Mouse (Mus musculus) kidney, postnatal 0 days (tissue): Measurements from ENCODE around the gene Snx11. TPM values are rescaled to one million over a fixed set of nuclear protein-coding genes. Genes with fewer than 3 reads are reported as not detected.

Experiments used
- ATAC-seq: fragments of 200-750 bp; cut with Nextera tagmentation; replicated peaks from 2 replicates; pipeline ENCODE4 v1.8.0; 2017; ENCODE audit warnings: low read depth, moderate number of reproducible peaks, moderate TSS enrichment, moderate library complexity; ENCODE audit not compliant: low FRiP score
- DNase-seq: peaks from one replicate; pipeline ENCODE4 v3.0.0-alpha.2; 2016; ENCODE audit warnings: low spot score
- H3K27ac ChIP-seq: fragments of 300-500 bp; sonication (generic); 2 replicates; pipeline ENCODE4 v1.5.1; 2014; ENCODE audit warnings: mild to moderate bottlenecking
- H3K27me3 ChIP-seq: fragments of 300-500 bp; sonication (generic); 2 replicates; pipeline ENCODE4 v1.6.1; 2014; ENCODE audit warnings: low read length, mixed read lengths; ENCODE audit not compliant: insufficient read depth
- H3K36me3 ChIP-seq: fragments of 300-500 bp; sonication (generic); 2 replicates; pipeline ENCODE4 v1.6.1; 2014; ENCODE audit warnings: low read length, mixed read lengths; ENCODE audit not compliant: insufficient read depth
- H3K4me1 ChIP-seq: fragments of 300-500 bp; sonication (generic); replicated peaks from 2 replicates; pipeline ENCODE4 v1.6.1; 2014; ENCODE audit warnings: antibody characterized with exemption, low read length, mixed read lengths; ENCODE audit not compliant: insufficient read depth
- H3K4me2 ChIP-seq: fragments of 300-500 bp; sonication (generic); 2 replicates; pipeline ENCODE4 v1.6.1; 2014; ENCODE audit warnings: mild to moderate bottlenecking, low read length, moderate library complexity, mixed read lengths
- H3K4me3 ChIP-seq: fragments of 300-500 bp; sonication (generic); replicated peaks from 2 replicates; pipeline ENCODE4 v1.5.1; 2014; ENCODE audit warnings: low read depth, low read length
- H3K9ac ChIP-seq: fragments of 300-500 bp; sonication (generic); 2 replicates; pipeline ENCODE4 v1.6.1; 2014; ENCODE audit warnings: low read depth, low read length
- H3K9me3 ChIP-seq: fragments of 300-500 bp; sonication (generic); replicated peaks from 2 replicates; pipeline ENCODE4 v1.6.1; 2016; ENCODE audit warnings: low read length, inconsistent platforms, mixed read lengths
- CTCF ChIP-seq: IDR thresholded peaks from 2 replicates; pipeline ENCODE4 v1.5.1; 2016; ENCODE audit warnings: antibody characterized with exemption, low read depth, mild to moderate bottlenecking, moderate library complexity
- WGBS: fragments of 180-500 bp; shearing (Covaris S2); extraction: QIAGEN DNeasy Blood & Tissue Kit; methylation state at CpG from one replicate; pipeline ENCODE4 v1.1.7; 2014; 5-methylcytosine and 5-hydroxymethylcytosine counted together
- polyA plus RNA-seq: library from polyadenylated mRNA; unstranded; fragments of >200 nt; fragmentation: Nextera tagmentation; extraction: Ambion mirVana; gene quantifications from 2 replicates; pipeline ENCODE4 v1.2.1, GENCODE M21; 2015

Gene Snx11
- 17.6 and 19.8 TPM in 2 replicates for polyA plus RNA-seq

DNA sequence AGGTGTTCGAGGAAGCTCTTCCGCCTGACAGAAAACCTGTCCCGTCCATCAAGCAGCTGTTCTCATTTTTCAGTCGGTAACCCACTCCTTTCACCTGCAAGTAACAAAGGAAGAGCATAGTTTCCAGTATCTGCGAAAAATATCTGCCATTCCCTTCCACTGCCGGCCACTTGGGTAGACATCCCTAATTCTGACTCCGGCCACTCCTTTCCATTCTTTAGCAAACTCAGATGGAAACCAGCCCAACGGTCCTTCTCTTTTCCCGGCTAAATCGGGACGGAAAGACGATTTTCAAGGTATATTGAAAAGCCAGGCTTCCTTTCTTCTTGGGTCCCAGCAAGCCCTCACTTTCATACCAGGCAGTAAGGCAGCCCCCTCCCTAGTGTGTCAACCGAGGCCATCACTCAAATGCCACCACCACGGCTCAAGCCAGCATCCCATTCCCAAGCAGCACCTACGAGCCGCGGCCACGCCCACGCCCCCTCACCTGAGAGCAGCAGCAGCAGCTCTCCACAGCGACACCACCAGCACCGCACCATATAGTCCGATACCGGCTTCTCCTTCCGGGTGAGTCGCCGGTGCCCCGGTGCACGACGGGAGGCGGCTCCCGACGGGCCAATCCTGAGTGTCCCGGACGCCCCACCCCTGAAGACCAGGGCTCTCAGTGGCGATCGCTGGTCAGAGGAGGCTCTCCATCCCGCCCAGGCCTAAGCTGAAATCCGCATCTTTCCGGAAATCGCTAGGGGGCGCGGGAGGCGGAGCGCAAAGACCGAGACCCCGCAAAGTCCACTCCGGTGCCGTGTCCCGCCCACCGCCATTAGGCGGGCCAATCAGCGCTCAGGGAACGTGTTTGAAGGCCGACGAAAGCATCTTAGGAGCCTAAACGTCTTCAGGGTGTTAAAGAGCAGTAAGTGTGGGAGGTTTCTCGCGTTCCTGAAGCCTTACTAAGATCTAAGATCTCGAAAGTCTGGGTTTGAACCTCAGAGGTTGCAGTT is at the start of gene Snx11:
Gene Snx11, minus strand, starts transcription at position 592 of the 995 bp plus-strand sequence.
- TF ChIP-seq CTCF, result peak; percentile 84
- no peaks in the 10 kb centered on the region for H3K9me3 ChIP-seq
- peak; percentile 100 for ATAC-seq
- DNase-seq, result peak; percentile 99
- no peaks in the 10 kb centered on the region for H3K27me3 ChIP-seq
- peaks cover 11% of the 10 kb centered on the region; the same call in 1 of the 2 replicates for H3K36me3 ChIP-seq
- peak within 1 kb of the TSS; percentile 75 for H3K27ac ChIP-seq
- peak within 1 kb of the TSS; percentile 64 for H3K4me3 ChIP-seq
- peak within 1 kb of the TSS; percentile 60 for H3K9ac ChIP-seq
- WGBS, result 1% methylated on average over 59 of the region's 59 CpGs
- peak within 1 kb of the TSS; percentile 90 for H3K4me2 ChIP-seq
- H3K4me1 ChIP-seq, result peaks cover 7% of the 10 kb centered on the region

DNA sequence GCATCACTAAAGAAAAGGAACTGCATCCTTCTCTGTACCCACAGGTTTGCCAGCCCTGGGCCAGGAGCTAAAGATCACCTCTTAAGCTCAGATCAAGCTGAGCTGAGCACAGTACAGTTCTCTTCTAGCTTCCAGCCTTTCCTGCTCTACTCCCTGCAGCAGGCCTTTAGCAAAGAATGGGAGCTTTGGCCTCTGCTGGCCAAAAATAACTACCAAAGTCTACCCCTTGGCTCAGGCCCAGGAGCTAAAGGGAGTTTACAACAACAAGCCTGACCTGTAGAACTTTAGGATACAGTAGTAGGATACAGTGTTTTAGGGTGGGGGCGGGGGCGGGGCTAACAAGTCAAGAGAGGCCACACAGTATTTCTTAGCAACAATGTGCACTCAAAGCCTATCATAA is 49.1 kb upstream of the Snx11 start:
- H3K9me3 ChIP-seq, result no peaks in the 10 kb centered on the region
- 68% methylated on average over 2 of the region's 2 CpGs for WGBS
- peak overlapping the region; percentile 44; the same call in 1 of the 2 replicates for H3K9ac ChIP-seq
- H3K4me1 ChIP-seq, result peaks cover 55% of the 10 kb centered on the region
- no peak for TF ChIP-seq CTCF
- peak overlapping the region; percentile 67; the same call in 1 of the 2 replicates for H3K4me3 ChIP-seq
- ATAC-seq, result no peak
- peaks cover 11% of the 10 kb centered on the region for H3K36me3 ChIP-seq
- peak overlapping the region; percentile 79 for H3K4me2 ChIP-seq
- peak; percentile 64 for DNase-seq
- H3K27ac ChIP-seq, result peak overlapping the region; percentile 75
- no peaks in the 10 kb centered on the region for H3K27me3 ChIP-seq

DNA sequence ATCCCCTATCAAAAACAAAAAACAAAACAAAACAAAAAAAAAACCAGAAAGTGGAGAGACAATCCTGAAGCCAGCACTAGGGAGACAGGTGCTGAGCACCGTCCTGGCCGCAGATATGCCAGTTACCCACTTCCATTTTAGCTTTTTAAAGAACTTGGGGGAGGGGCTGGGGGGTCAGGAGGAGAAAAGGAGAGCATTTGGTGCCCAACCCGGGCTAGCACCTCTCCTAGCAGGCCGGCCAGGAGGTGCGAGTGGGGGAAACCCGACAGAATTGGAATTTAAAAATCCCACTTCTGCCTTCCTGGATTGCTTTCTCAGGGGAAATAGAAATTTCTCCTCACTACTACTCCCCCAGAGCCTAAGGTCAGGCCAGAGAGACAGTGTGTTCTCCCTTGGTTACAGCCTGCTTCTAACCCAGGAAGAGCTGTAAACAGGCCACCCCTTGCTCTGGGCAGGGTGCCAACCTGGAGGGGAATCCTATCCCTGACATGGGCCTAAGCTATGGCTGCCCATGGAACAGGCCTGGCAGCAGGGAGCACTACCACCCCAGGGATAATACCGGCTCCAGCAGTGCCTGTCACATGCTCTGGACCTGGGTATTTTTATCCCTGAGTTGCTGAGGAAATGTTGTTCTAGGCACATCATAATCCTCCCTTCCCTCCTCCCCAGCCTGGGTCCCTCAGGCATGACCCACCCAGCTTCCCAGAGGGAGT is 47.6 kb upstream of the Snx11 start:
- Histone ChIP-seq H3K4me2 (peak overlapping the region; percentile 79), H3K27me3 (no peaks in the 10 kb centered on the region), H3K4me1 (peaks cover 51% of the 10 kb centered on the region), H3K4me3 (peak overlapping the region; percentile 6; the same call in 1 of the 2 replicates), H3K36me3 (peaks cover 26% of the 10 kb centered on the region), H3K9me3 (no peaks in the 10 kb centered on the region), H3K9ac (peak overlapping the region; percentile 44), H3K27ac (peak overlapping the region; percentile 75)
- DNase-seq, result peak; percentile 75
- WGBS, result 25% methylated on average over 7 of the region's 7 CpGs
- no peak for ATAC-seq
- TF ChIP-seq CTCF, result peak; percentile 34; the same call in 1 of the 2 replicates

DNA sequence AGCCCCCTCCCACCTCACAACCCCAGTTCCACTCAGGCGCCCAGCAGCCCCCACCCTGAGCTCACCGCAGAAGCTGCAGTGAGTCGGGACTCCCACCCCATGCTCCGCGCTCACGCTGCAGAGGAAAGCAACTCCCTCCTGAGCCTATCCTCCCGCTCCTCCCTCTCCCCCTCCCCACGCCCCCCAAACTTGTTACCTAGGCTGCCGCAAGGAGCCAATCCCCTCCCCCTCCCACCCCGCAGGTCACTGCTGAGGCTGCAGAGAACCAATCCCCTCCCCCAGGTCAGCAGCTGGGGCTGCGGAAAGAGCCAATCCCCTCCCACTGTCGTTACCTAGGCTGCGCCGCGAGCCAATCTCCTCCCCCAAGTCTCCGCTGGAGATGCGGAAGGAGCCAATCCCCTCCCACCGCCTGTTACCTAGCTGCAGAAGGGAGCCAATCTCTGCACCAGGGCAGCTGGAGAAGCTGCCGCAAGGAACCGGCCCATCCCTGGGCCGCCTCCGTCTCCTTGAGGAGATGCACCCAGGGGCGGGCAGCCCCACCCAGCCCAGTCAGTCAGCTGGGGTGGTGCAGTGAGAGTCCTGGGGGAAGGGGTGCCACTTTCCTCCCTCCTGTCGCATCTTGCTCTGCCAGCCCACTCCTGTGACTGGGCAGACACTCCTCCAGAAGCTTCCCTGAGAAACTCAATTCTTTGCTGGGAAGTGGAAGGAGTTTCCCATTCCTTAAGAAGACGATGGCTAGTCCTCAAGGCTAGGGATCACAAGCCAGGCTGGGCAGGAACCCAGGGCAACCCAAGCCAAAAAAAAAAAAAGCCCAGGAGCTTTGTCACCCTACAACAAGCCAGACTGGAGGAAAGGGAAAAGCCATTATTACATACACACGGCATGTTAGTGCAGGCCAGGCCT is 46.8 kb upstream of the Snx11 start:
- Histone ChIP-seq H3K9ac (peak overlapping the region; percentile 44), H3K27me3 (no peaks in the 10 kb centered on the region), H3K4me2 (peak overlapping the region; percentile 79), H3K36me3 (peaks cover 33% of the 10 kb centered on the region), H3K9me3 (no peaks in the 10 kb centered on the region), H3K4me1 (peaks cover 51% of the 10 kb centered on the region), H3K27ac (peak overlapping the region; percentile 75), H3K4me3 (peak overlapping the region; percentile 35)
- TF ChIP-seq CTCF, result no peak
- 2% methylated on average over 26 of the region's 26 CpGs for WGBS
- DNase-seq (peak; percentile 97), ATAC-seq (peak; percentile 82)

DNA sequence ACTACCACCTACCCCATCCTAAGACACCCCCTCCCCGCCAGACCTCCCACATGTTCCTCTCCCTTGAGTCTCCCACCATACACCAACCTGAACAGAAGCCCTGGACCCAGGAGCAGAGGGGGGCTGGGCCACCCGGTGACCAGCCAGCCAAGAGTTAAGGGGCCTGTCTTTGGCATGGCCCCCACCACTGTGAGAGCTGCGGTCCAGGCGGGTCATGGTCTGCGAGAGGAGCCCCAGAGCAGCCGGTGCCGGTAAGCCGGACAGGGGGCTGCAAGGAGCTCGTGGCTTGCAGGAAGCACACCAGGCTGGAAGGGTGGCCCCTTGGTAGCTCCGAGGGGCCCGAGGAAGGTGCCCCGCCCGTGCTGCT is 46.1 kb upstream of the Snx11 start:
- ATAC-seq (peak; percentile 11), DNase-seq (no peak)
- no peak for TF ChIP-seq CTCF
- Histone ChIP-seq H3K4me2 (peak overlapping the region; percentile 79), H3K27me3 (no peaks in the 10 kb centered on the region), H3K9ac (peak overlapping the region; percentile 40), H3K27ac (peak overlapping the region; percentile 43; the same call in 1 of the 2 replicates), H3K4me3 (peak overlapping the region; percentile 35), H3K36me3 (peaks cover 40% of the 10 kb centered on the region), H3K9me3 (no peaks in the 10 kb centered on the region), H3K4me1 (peaks cover 51% of the 10 kb centered on the region)
- 5% methylated on average over 13 of the region's 13 CpGs for WGBS
